Mouse (Mus musculus): ENCODE measurements around the gene Pla2g4e.
A peak's percentile ranks its signal among the peaks of the same experiment; 100 is the strongest.
"Not testable (repeated sequence)": the region's sequence is repeated elsewhere in the genome, so short reads cannot be mapped to it uniquely, and the experiment has no call there.

The Pla2g4e gene

GRCm38 (mm10) chr2:120244679-120245420, at the start of gene Pla2g4e:
Gene Pla2g4e, minus strand, starts transcription at chr2:120245335.
- peak in 1 of 2 experiments; percentile 42 for DNase-seq (ENCODE audit: low spot score in 2 of 2)

DNA sequence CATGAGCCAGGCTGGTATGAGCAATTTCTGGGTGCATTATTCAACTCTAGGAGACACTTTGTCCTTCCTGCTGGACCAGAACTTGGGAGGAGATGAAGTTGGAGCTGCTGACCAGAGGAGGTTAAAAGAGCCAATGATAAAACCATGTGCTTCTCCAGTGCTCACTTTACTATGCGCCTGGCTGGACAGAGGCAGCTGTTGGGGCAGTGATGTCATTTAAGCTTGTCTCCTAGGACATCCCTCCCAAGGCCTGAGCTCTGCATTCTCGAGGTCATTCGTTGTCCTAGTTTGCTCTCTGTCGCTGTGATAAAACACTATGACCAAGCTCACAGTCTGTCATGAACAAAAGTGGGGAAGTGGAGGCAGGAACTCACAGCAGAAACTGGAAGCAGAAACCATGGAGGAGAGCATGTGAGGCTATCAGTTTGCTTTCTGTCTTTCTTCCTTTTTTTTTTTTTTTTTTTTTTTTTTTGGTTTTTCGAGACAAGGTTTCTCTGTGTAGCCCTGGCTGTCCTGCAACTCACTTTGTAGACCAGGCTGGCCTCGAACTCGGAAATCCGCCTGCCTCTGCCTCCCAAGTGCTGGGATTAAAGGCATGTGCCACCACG, 46.4 kb upstream of the Pla2g4e start:
- no peak for DNase-seq (ENCODE audit: low spot score in 2 of 2)

- peak in 1 of 2 experiments; percentile 26 for DNase-seq (ENCODE audit: low spot score in 2 of 2)
Measured at GRCm38 (mm10) chr2:120288995-120289394, 43.9 kb upstream of the Pla2g4e start, which contains the start of gene Pla2g4d. Gene Pla2g4d, minus strand, starts transcription at chr2:120289197.

DNA sequence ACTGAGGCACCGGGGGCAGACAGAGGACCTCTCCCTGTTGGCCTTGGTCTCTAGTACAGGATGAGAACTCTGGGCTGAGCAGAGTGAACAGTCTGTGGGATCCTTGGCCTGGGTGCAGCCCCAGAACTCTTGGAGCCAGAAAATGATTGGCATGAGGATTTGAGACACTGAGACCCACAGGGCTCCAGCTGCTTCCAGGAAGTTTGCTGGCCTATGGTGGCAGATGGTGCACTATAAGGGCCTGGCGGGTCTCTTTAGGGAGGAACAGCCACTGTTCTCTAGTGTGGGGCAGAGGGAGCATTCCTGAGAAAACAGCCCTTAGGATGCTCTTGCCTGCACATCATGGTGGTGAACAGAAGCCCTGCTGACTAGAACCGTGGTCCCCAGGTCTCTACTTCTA, 43.3 kb upstream of the Pla2g4e start:
- no peak for DNase-seq (ENCODE audit: low spot score in 2 of 2)

- DNase-seq (ENCODE audit: low spot score in 2 of 2), result no peak
Measured at GRCm38 (mm10) chr2:120285639-120286038, 40.5 kb upstream of the Pla2g4e start.

GRCm38 (mm10) chr2:120284705-120285104, 39.6 kb upstream of the Pla2g4e start:
- DNase-seq (ENCODE audit: low spot score in 2 of 2), result no peak

DNA sequence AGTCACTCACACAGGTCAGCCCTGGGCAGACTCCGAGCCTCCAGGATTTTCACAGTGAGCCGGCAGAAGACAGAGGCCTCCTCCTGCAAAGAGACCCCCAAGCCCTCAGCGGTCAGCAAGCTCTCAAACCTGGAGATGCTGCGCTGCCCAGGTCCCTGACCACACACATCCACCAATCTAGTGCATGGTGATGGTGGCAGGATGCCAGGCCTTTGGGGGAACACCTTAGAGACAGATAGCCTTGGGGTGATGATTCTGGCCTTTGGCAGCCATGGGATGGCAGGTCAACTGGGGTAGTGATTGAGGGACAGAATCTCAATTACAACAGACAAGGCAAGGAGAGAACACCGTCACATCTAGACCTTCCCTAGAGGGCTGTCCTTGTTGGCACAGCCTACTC, 39.0 kb upstream of the Pla2g4e start:
- no peak for DNase-seq (ENCODE audit: low spot score in 2 of 2)

GRCm38 (mm10) chr2:120283550-120283949, 38.4 kb upstream of the Pla2g4e start:
- DNase-seq (ENCODE audit: low spot score in 2 of 2), result no peak

GRCm38 (mm10) chr2:120281221-120281620, 36.1 kb upstream of the Pla2g4e start:
- no peak for DNase-seq (ENCODE audit: low spot score in 2 of 2)

DNA sequence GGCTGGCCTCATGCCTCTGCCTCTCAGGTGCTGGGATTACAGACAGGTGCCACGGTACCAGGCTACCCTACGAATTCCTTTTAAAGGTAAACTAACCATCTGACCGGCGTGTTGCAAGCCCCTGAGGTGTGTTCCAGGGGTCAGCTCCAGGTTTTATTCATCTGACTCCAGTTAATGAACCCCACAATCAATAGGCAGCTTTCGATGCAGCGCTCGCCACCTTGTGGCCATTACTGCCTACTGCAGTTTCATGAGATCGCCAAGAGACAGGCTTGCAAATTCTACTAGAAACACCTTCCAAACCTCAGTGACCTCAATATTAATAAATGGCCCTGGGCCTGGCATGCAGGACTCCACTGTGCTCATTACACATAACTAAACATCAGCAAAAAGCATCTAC, 34.8 kb upstream of the Pla2g4e start:
- DNase-seq (ENCODE audit: low spot score in 2 of 2), result peak in 1 of 2 experiments; percentile 72

- no peak for DNase-seq (ENCODE audit: low spot score in 2 of 2)
Measured at GRCm38 (mm10) chr2:120276951-120277350, 31.8 kb upstream of the Pla2g4e start.

- DNase-seq (ENCODE audit: low spot score in 2 of 2), result no peak
Measured at GRCm38 (mm10) chr2:120268635-120269034, 23.5 kb upstream of the Pla2g4e start.

DNA sequence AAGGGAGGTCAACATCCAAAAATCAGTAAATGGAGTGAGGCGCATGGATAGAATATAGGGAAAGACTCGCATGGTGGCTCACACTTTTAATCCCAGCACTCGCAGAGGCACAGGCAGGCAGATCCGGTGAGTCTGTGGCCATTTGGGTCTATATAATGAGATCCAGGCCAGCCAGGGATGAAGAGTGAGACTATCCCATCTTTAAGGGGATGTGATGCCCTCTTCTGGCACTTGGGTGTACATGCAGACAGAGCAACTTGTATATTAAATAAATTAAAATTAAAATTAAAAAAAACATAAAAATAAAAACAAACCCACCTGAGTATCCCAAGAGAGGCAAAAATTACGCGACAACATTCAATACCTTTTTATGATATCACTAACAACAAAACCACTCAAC, 20.4 kb upstream of the Pla2g4e start:
- peak in 1 of 2 experiments; percentile 21 for DNase-seq (ENCODE audit: low spot score in 2 of 2)

GRCm38 (mm10) chr2:120264858-120265257, 19.7 kb upstream of the Pla2g4e start:
- DNase-seq (ENCODE audit: low spot score in 2 of 2), result no peak

DNA sequence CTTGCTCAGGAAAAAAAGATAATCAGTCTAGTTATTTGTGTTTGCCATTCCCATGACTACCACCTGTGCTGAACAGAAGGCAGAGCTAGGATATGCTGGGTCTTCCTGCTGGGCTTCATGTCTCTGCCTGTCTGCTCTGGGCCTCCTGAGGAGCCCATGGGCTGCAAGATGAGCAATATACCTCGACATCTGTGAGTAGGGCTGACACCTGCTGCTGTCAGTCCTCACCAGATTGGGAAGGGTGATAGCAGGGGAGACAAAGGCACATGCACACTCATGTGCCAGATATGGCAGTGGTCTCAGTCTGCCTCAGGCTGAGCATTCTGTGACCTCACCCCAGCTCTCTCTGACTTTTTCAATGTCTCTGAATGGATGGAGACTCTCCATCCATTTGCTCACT, 17.7 kb upstream of the Pla2g4e start:
- DNase-seq (ENCODE audit: low spot score in 2 of 2), result no peak

- no peak for DNase-seq (ENCODE audit: low spot score in 2 of 2)
Measured at GRCm38 (mm10) chr2:120261346-120261745, 16.2 kb upstream of the Pla2g4e start.

- DNase-seq (ENCODE audit: low spot score in 2 of 2), result no peak
Measured at GRCm38 (mm10) chr2:120256259-120256658, 11.1 kb upstream of the Pla2g4e start.

GRCm38 (mm10) chr2:120252644-120253043, 7.5 kb upstream of the Pla2g4e start:
- DNase-seq (ENCODE audit: low spot score in 2 of 2), result no peak

- no peak for DNase-seq (ENCODE audit: low spot score in 2 of 2)
Measured at GRCm38 (mm10) chr2:120245421-120246016, 384 bp upstream of the Pla2g4e start.

DNA sequence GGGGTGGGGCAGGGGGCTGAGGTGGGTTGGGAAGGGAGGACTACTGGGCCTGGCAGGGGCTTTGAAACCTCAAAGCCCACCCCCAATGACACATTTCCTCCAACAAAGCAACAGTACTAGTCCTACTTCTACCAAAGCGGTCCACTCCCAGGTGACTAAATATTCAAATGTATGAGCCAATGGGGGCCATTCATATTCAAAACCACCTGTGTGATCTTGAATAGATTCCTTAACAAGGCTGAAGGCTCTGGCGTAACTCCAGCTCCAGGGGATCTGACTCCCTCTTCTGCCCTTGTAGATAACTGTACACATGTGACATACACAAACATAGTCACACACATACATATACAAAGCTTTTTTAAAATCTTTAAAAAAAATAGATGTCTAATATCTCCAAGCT, 1.1 kb downstream of the Pla2g4e start:
- DNase-seq (ENCODE audit: low spot score in 2 of 2), result peak in 1 of 2 experiments; percentile 24

DNA sequence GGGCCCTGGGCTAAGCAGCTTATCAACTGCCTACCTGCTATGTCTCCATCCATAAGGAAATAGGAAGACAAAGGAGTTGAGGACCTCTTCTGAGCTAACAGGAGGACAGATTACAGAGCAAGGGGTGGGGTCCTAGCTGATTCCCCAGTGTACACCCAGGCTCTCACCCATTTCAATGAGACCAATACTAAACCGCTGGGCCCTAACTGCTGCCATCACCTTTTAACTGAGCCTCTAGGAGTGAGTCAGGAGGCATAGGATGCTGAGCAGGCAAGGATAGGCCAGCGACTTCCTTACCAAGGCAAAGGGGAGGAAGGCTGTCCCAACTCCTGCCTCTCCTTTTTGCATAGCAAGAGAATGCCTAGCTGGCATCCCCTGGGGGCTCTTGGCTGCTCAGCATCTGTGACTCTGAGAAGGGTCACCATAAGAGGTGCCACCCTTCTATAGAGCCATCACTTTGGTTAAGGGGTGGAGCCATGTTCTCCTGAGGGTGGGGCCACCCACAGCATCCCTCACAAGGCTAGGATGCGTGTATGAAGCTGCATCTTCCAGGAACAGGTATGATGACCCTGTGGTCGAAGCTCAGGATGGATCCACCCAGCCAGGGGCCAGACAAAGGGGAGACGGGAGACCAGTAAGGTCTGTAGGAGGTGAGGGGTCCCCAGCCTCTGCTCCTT, 2.2 kb downstream of the Pla2g4e start:
- DNase-seq (ENCODE audit: low spot score in 2 of 2), result peak in 1 of 2 experiments; percentile 19

DNA sequence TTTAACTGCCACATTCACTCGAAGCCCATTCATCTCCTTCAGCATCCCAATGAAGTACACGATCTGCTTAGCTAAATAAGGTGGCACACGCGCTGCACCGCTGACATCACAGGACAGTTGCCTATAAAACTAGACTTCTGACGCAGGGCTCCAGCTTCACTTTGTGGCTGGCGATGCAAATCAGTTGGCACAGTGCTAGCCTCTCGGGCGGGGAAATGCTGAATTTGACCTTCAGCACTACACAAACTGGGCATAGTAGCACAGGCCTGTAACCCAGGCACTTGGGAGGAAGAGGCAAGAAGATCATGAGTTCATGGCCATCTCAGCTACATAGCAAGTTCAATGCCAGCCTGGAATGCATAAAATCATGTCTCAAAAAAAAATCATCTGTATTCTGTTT, 6.4 kb downstream of the Pla2g4e start:
- not testable (repeated sequence) for DNase-seq (ENCODE audit: low spot score in 2 of 2)

All from left cerebral cortex, adult 9 months (tissue).